Mouse (Mus musculus) megakaryocyte, embryonic 14.5 days (primary cell): ENCODE data around the gene F830045P16Rik.
"Not testable (repeated sequence)": the region's sequence is repeated elsewhere in the genome, so short reads cannot be mapped to it uniquely, and the experiment has no call there.

Experiments used
- FLI1 ChIP-seq: IDR thresholded peaks from 2 replicates; pipeline ENCODE4 v1.6.1; 2012; ENCODE audit warnings: low read length, inconsistent platforms, mixed read lengths
- GATA1 ChIP-seq: IDR thresholded peaks from 3 replicates; pipeline ENCODE4 v1.6.1; 2012; ENCODE audit warnings: mixed read lengths, low read length, inconsistent platforms, borderline replicate concordance

DNA sequence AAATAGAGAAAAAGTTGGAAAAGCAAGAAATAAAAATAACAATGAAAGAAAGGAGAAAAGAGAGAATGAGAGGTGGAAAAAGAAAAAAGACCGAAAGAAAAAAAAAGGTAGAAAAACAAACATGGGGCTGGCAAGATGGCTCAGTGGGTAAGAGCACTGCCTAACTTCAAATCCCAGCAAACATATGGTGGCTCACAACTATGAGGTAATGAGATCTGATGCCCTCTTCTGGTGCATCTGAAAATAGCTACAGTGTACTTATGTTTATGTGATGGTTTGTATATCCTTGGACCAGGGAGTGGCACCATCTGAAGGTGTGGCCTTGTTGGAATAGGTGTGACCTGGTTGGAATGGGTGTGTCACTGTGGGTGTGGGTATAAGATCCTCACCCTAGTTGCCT, 97.6 kb downstream of the F830045P16Rik start:
- not testable (repeated sequence) for TF ChIP-seq GATA1, FLI1
